Mouse (Mus musculus): ENCODE measurements around the gene Kbtbd3. TPM values are rescaled to one million over a fixed set of nuclear protein-coding genes. Genes with fewer than 3 reads are reported as not detected.

Kbtbd3 gene
- polyA plus RNA-seq (2017; shearing (Covaris generic)): 10 to 100 TPM in 1 of 2 experiments, 1 to 10 TPM in 1; 8.5 to 15.6 TPM

DNA sequence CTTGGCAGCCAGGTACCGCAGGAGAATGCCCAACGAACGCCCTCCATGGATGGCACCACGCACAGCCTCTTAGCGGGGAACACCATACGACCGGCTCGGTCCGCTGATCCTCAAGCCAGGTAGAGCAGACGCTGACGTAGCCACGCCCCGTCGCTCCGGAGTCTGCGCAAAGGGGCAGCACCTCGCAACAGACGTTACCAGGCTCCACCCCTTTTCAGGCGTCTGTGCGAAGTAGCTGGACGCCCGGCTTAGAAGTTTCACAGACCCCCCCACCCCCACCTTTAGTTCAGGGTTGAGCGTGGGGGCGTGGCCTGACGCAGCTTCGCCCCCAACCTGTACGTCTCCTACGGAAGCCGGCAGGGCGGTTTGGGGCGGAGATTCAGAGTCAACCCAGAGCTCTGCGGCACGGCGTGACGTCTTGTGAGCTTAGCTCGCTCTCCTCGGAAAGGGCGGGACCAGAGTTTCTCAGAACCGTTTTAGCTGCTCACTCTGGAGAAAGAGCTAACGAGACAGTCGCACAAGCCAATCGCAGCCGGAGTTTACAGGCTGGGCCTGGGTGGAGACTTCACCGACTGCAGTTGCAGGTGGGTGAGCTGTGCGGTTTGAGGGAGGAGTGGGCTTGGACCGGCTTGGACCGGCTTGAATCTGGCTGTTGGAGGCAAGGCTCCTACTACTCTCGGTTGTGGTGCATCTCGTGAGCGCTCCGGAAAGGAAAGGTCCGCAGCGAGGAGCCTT is at the start of gene Kbtbd3, which contains the start of gene Aasdhppt:
Kbtbd3 (plus strand) TSS at position 483 of the 735 bp plus-strand sequence.
Aasdhppt (minus strand) TSS at position 121 of the 735 bp plus-strand sequence.

DNA sequence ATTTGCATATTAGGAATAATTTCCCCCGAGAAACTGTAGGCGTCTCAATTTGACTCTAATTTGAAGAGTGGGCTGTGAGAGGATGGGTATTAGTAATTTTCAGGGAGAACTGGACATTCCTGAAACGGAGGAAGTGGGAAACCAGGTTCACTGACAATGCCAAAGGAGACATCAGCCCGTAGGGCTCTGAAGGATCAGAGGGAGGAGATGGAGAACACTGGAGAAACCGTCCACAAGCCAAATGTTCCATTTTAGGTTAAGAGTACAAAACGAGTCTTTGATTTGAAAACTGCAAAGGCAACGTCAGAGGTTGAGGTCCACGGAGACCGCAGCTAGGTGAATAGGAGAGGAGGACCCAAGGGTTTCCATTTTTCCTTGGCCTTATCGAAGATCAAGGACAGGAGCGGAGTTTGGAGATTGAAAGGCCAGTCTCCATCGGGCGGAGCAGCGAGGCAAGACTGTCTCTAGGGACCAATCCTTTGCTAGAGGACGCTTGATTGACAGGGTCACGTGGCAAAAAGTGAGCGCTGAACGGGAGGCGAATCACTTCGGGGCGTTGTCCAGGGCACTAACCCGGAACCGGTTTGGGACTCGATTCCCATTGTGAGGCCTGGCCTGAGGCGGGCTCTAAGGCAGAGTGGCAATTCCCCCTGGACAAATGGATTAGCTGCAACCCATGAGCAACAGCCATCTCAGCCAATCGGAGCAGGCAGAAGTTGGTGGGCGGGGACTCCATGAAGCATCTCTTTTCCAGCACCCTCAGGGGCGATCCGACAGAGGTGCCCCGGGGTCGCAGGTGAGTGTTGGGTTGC is 66.4 kb downstream of the Kbtbd3 start, which contains the start of gene Msantd4:
Msantd4 (plus strand) TSS at position 735 of the 812 bp plus-strand sequence.

Other genes with a start within 250 kb of the Kbtbd3 start
- 10 to 100 TPM; 25.7 to 27.7 TPM for gene Aasdhppt, start 362 bp upstream of the Kbtbd3 start, polyA plus RNA-seq (2017; shearing (Covaris generic))
- 10 to 100 TPM; 23.2 to 26.0 TPM for gene Msantd4, start 66.7 kb downstream of the Kbtbd3 start, polyA plus RNA-seq (2017; shearing (Covaris generic))

All from inflammation-experienced regulatory T-cells (primary cell).